Mouse (Mus musculus): Measurements from ENCODE around the gene Dlg1. TPM values are rescaled to one million over a fixed set of nuclear protein-coding genes. Genes with fewer than 3 reads are reported as not detected.

The Dlg1 gene
- polyA plus RNA-seq, 1 experiment = 24.6 TPM

DNA sequence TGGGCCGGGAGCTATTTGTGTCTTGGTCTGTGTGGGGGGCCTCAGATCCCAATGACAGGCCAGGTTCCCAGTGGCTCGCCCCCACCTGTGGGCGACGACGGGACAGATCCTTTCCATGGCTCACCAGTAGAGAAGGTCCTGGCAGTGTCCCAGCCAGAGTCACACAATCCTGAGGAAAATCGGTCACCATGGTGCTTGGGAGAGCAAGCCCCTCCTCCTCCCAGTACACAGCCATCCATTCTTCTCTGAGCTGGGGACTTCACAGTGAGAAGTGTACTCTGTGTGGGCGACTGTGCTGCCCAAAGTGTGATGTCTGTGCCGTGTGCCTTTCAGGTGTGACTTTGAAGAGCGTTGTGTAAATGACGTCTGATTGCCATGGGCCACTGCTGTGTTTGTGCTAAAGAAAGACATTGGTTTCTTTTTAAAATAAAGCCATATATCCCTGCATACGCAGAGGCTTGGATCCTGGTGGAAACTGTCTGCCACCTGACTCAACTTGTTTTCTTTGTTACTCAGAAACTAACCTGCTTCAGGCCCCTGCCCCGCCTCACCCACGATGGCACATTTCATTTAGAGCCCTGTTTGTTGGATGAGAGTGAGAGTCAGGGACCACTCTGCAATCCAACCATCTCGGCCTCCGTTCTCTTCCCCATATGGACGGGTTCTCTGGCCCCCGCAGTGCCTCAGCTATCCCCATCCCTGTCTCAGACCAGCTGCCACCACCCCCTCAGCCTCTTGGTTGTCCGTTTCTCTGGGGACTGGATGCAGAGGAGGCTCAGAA lies 235.5 kb downstream of the Dlg1 start:
- Histone ChIP-seq H3K27me3 (replicated peaks; ENCODE audit: control insufficient read depth, insufficient read depth, low read length) (no peaks in the 10 kb centered on the region), H3K4me1 (ENCODE audit: control insufficient read depth, insufficient read depth, low read length) (no peaks in the 10 kb centered on the region), H3K36me3 (ENCODE audit: control insufficient read depth, insufficient read depth, low read length) (no peaks in the 10 kb centered on the region), H3K27ac (ENCODE audit: insufficient read depth, low read depth, low read length) (no peak overlapping the region), H3K4me3 (ENCODE audit: insufficient read depth, low read depth, low read length) (no peak overlapping the region)
- WGBS = 86% methylated on average over 18 of the region's 18 CpGs
- TF ChIP-seq POLR2A (IDR thresholded peaks at IDR 0.05; ENCODE audit: low read depth, low read length) = no peak
- no peak for TF ChIP-seq CTCF (conservative IDR thresholded peaks at IDR 0.05; ENCODE audit: insufficient read depth, insufficient read length, low read depth, low read length)
- no peak for DNase-seq

DNA sequence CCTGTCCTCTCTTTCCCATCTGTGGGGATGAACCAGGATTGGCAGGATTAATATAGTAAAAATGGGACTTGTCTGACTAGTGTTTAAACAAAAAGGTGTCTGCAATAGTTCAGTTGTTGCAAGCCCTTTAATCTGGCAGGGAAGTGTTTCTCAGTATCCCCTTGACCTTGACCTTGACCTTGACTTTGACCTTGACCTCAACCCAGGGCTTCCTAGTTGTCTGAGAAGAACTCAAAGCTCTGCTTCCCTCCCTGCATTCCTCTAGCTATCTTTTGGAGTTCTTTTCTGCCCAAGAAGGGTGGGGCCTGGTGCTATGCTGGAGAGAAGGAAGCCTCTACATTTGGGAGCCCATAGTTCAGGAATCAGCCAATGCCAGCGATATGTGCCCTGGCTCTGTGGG lies 238.6 kb downstream of the Dlg1 start:
- Histone ChIP-seq H3K4me3 (ENCODE audit: insufficient read depth, low read depth, low read length) (no peak overlapping the region), H3K27me3 (replicated peaks; ENCODE audit: control insufficient read depth, insufficient read depth, low read length) (no peaks in the 10 kb centered on the region), H3K4me1 (ENCODE audit: control insufficient read depth, insufficient read depth, low read length) (no peaks in the 10 kb centered on the region), H3K27ac (ENCODE audit: insufficient read depth, low read depth, low read length) (no peak overlapping the region), H3K36me3 (ENCODE audit: control insufficient read depth, insufficient read depth, low read length) (no peaks in the 10 kb centered on the region)
- 84% methylated on average over 1 of the region's 1 CpGs for WGBS
- TF ChIP-seq POLR2A (IDR thresholded peaks at IDR 0.05; ENCODE audit: low read depth, low read length) = no peak
- TF ChIP-seq CTCF (conservative IDR thresholded peaks at IDR 0.05; ENCODE audit: insufficient read depth, insufficient read length, low read depth, low read length) = no peak
- no peak for DNase-seq

DNA sequence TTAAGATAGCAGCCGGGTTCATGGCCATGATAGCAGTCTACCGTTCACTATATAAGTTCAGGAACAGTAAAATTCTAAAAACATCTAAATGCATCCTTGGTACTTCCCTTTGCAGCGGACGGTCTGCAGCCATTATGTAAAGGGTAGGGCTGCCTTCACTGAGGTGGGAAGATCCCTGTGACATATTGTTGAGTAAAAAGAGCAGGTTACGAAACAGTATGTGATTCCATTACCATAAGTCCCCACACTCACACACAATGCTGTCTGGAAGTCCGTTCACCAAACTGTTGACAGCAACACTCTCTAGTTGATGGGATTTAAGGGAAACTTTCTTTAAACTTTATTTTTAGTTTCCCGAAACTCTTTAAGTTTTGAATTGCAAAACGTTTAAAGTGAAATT lies 240.0 kb downstream of the Dlg1 start:
- Histone ChIP-seq H3K4me3 (ENCODE audit: insufficient read depth, low read depth, low read length) (no peak overlapping the region), H3K4me1 (ENCODE audit: control insufficient read depth, insufficient read depth, low read length) (no peaks in the 10 kb centered on the region), H3K27ac (ENCODE audit: insufficient read depth, low read depth, low read length) (no peak overlapping the region), H3K27me3 (replicated peaks; ENCODE audit: control insufficient read depth, insufficient read depth, low read length) (no peaks in the 10 kb centered on the region), H3K36me3 (ENCODE audit: control insufficient read depth, insufficient read depth, low read length) (no peaks in the 10 kb centered on the region)
- 91% methylated on average over 8 of the region's 8 CpGs for WGBS
- no peak for DNase-seq
- no peak for TF ChIP-seq CTCF (conservative IDR thresholded peaks at IDR 0.05; ENCODE audit: insufficient read depth, insufficient read length, low read depth, low read length)
- TF ChIP-seq POLR2A (IDR thresholded peaks at IDR 0.05; ENCODE audit: low read depth, low read length) = no peak

DNA sequence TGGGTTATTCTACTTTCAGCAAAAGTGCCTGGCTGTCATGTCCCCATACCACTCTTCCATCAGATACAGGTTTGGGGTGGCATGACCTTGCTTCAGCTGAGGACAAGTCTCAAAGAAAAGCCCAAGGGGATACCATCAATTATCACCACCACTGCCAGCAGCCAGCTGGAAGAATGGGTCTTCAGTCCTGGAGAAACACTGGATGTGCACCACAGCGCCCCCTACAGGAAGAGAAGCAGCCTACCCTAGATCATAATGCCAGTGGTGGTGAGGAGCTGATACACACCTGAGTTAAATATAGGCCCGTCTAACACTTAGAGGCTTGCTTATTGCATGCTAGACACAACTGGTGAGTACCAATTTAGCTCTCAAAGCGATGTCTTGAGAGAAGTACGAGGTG lies 242.1 kb downstream of the Dlg1 start:
- no peak for DNase-seq
- TF ChIP-seq POLR2A (IDR thresholded peaks at IDR 0.05; ENCODE audit: low read depth, low read length) (no peak), CTCF (conservative IDR thresholded peaks at IDR 0.05; ENCODE audit: insufficient read depth, insufficient read length, low read depth, low read length) (0 out of 2 replicates have a peak, but pooled peaks have one; percentile 18)
- no peak overlapping the region for H3K4me3 ChIP-seq (ENCODE audit: insufficient read depth, low read depth, low read length)
- WGBS = 79% methylated on average over 4 of the region's 4 CpGs
- no peak overlapping the region for H3K27ac ChIP-seq (ENCODE audit: insufficient read depth, low read depth, low read length)
- no peaks in the 10 kb centered on the region for H3K27me3 ChIP-seq (replicated peaks; ENCODE audit: control insufficient read depth, insufficient read depth, low read length)
- H3K36me3 ChIP-seq (ENCODE audit: control insufficient read depth, insufficient read depth, low read length) = no peaks in the 10 kb centered on the region
- no peaks in the 10 kb centered on the region for H3K4me1 ChIP-seq (ENCODE audit: control insufficient read depth, insufficient read depth, low read length)

DNA sequence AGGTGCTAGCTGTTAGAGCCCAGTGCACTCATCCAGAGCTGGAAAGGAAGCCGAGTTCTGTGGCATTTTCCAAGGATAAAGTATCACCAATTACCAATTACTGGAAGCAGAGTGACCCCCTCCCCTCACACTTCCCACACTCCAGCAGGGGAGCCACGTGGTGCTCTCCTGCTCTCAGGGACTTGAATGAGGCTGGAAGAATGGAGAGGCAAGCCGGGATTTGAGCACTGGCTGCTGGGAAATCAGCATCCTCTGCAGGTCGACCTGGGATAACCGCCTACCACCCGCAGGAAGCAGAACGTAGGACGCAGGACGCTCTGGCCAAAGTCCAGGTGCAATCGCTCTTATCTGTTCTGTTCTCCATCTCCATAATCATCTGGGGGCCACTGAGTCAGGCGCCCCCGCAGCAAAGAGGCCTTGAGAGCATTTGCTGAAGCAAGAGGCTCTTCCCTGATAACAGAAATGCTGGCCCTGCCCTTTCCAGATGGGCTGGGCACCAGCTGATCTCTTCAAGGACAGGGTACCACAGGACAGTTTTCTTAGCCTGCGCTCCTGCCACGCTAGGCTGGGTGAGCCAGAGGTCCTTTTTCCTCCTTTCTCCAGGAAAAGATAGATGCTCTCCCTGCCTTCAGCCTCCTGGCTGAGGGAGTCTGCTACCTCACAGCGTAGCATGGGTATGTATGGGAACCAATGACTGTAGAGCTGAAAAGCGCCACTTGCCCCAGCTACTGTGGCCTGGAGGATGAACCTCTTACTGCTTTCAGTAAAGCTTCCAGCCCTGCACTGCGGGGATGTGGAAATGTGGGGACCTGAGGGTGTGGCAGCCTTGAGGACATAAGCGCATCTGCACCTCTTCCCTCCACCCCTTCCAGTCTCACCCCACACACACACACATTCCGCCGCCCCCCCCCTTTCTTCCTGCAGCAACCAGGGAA lies 242.9 kb downstream of the Dlg1 start:
- Histone ChIP-seq H3K4me1 (ENCODE audit: control insufficient read depth, insufficient read depth, low read length) (no peaks in the 10 kb centered on the region), H3K36me3 (ENCODE audit: control insufficient read depth, insufficient read depth, low read length) (no peaks in the 10 kb centered on the region), H3K4me3 (ENCODE audit: insufficient read depth, low read depth, low read length) (no peak overlapping the region), H3K27ac (ENCODE audit: insufficient read depth, low read depth, low read length) (no peak overlapping the region), H3K27me3 (replicated peaks; ENCODE audit: control insufficient read depth, insufficient read depth, low read length) (no peaks in the 10 kb centered on the region)
- no peak for DNase-seq
- TF ChIP-seq CTCF (conservative IDR thresholded peaks at IDR 0.05; ENCODE audit: insufficient read depth, insufficient read length, low read depth, low read length) (no peak), POLR2A (IDR thresholded peaks at IDR 0.05; ENCODE audit: low read depth, low read length) (no peak)
- WGBS = 39% methylated on average over 20 of the region's 20 CpGs

DNA sequence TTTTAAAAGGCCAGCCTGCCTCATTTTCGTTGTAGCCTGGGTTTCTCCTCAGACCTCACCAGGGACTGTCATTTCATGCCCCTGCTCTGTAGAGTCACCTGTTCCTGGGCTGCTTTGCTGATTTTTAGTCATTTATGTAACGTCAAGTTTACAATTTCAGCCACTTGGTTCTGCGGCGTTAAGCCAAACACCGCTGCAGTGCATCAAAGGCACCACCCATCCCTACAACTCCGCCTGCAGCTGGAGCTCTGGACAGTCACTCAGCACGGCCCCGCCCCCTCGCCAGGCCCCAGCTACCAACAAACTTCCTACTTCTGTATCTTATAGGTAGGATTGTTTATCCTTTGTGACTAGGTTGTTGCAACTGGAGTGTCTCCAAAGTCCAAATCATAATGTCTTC lies 243.7 kb downstream of the Dlg1 start:
- peak; percentile 38 for DNase-seq
- TF ChIP-seq POLR2A (IDR thresholded peaks at IDR 0.05; ENCODE audit: low read depth, low read length) (no peak), CTCF (conservative IDR thresholded peaks at IDR 0.05; ENCODE audit: insufficient read depth, insufficient read length, low read depth, low read length) (no peak)
- 22% methylated on average over 9 of the region's 9 CpGs for WGBS
- no peak overlapping the region for H3K27ac ChIP-seq (ENCODE audit: insufficient read depth, low read depth, low read length)
- no peaks in the 10 kb centered on the region for H3K27me3 ChIP-seq (replicated peaks; ENCODE audit: control insufficient read depth, insufficient read depth, low read length)
- no peaks in the 10 kb centered on the region for H3K4me1 ChIP-seq (ENCODE audit: control insufficient read depth, insufficient read depth, low read length)
- H3K36me3 ChIP-seq (ENCODE audit: control insufficient read depth, insufficient read depth, low read length) = no peaks in the 10 kb centered on the region
- no peak overlapping the region for H3K4me3 ChIP-seq (ENCODE audit: insufficient read depth, low read depth, low read length)

GRCm38 (mm10) chr16:31908959-31909358 lies 245.7 kb downstream of the Dlg1 start:
- WGBS = 73% methylated on average over 11 of the region's 11 CpGs
- H3K27me3 ChIP-seq (replicated peaks; ENCODE audit: control insufficient read depth, insufficient read depth, low read length) = no peaks in the 10 kb centered on the region
- no peaks in the 10 kb centered on the region for H3K36me3 ChIP-seq (ENCODE audit: control insufficient read depth, insufficient read depth, low read length)
- H3K27ac ChIP-seq (ENCODE audit: insufficient read depth, low read depth, low read length) = no peak overlapping the region
- H3K4me3 ChIP-seq (ENCODE audit: insufficient read depth, low read depth, low read length) = no peak overlapping the region
- no peak for TF ChIP-seq POLR2A (IDR thresholded peaks at IDR 0.05; ENCODE audit: low read depth, low read length)
- TF ChIP-seq CTCF (conservative IDR thresholded peaks at IDR 0.05; ENCODE audit: insufficient read depth, insufficient read length, low read depth, low read length) = no peak
- DNase-seq = no peak
- H3K4me1 ChIP-seq (ENCODE audit: control insufficient read depth, insufficient read depth, low read length) = no peaks in the 10 kb centered on the region
